Mouse (Mus musculus): ENCODE data around the gene Gm49383.

GRCm38 (mm10) chr12:69191396-69191795 lies 5.5 kb downstream of the Gm49383 start:
- TF ChIP-seq POLR2A (IDR thresholded peaks at IDR 0.05; ENCODE audit: control insufficient read depth, low read depth, low read length), result no peak
- TF ChIP-seq CTCF (IDR thresholded peaks at IDR 0.05; ENCODE audit: control insufficient read depth, insufficient read depth, insufficient replicate concordance, low read depth, low read length), result no peak

All from testis, adult 2 months (tissue).